ENCODE assay signal across 18 mouse cellular contexts in the genomic region with DNA sequence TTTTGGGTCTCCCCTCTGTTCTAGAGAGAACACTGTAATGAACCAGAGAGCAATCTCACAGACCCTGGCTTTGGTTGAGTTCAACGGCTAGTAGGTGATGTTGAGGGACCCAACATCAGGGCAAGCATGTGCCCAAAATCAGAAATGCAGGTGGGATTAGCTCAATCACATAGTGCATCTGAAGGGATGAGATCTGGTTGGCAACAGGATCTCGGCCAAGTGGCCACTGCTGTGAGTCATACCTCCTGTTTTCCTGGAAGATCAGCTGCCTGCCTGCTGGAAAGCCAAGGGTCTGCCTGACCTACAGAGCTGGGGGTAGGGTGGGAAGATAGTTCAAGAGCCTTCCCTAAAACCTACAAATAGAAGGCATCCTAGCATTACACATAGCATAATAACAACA.
DNase-seq lines count a peak whose midpoint lies in the region.
"Had no signal": no experiment of that assay in that cellular context is flagged by ENCODE, and none has a peak within 500 bp of the region (broad histone marks: within the 10 kb centered on the region; RNA-seq: fewer than 3 reads in every experiment).

No protein-coding gene starts in this region.

- WGBS in embryonic facial prominence, embryonic 10.5 days, result 81% methylated on average over 2 of the region's 2 CpGs

- no peaks in the 10 kb centered on the region for H3K27me3 ChIP-seq in embryonic facial prominence, embryonic 10.5 days (replicated peaks; ENCODE audit: low read depth, poor library complexity, severe bottlenecking)
- H3K27me3 ChIP-seq: embryonic facial prominence, embryonic 12.5 days; forebrain, embryonic 12.5 days had no signal

- H3K36me3 ChIP-seq in embryonic facial prominence, embryonic 10.5 days (replicated peaks), result no peaks in the 10 kb centered on the region
- H3K36me3 ChIP-seq: embryonic facial prominence, embryonic 12.5 days; forebrain, embryonic 10.5 days; forebrain, embryonic 12.5 days had no signal

- DNase-seq in heart, adult 11 months, result peak; percentile 53
- DNase-seq in heart, postnatal 4 days, result no peak
- peak; percentile 20 for DNase-seq in NIH3T3 (ENCODE audit: low read depth)
- DNase-seq in embryonic facial prominence, embryonic 10.5 days (ENCODE audit: low spot score), result no peak
- DNase-seq in layer of hippocampus, adult 9-10 months (ENCODE audit: low spot score), result no peak
- DNase-seq: adrenal gland, adult 2 months; adrenal gland, postnatal 10 days; adrenal gland, postnatal 25 days; cerebellum, adult 11 months; cerebellum, adult 18-20 months; cerebellum, adult 8-10 months; cerebellum, adult 9-11 months; cerebellum, postnatal 14 days; cerebellum, postnatal 36 days; embryo, embryonic 11 days had no signal

- H3K9me3 ChIP-seq in embryonic facial prominence, embryonic 10.5 days, result no peaks in the 10 kb centered on the region
- H3K9me3 ChIP-seq: embryonic facial prominence, embryonic 12.5 days; forebrain, embryonic 10.5 days; forebrain, embryonic 12.5 days had no signal

- H3K4me3 ChIP-seq in embryonic facial prominence, embryonic 10.5 days, result no peak overlapping the region
- H3K4me3 ChIP-seq: embryonic facial prominence, embryonic 12.5 days; forebrain, embryonic 10.5 days; forebrain, embryonic 12.5 days had no signal

- H3K27ac ChIP-seq in embryonic facial prominence, embryonic 10.5 days (replicated peaks), result no peak overlapping the region
- H3K27ac ChIP-seq: embryonic facial prominence, embryonic 12.5 days; forebrain, embryonic 10.5 days; forebrain, embryonic 12.5 days had no signal

- H3K4me1 ChIP-seq in embryonic facial prominence, embryonic 10.5 days, result peaks cover 8% of the 10 kb centered on the region; the same call in 1 of the 2 replicates
- H3K4me1 ChIP-seq: embryonic facial prominence, embryonic 12.5 days had no signal

Comparison
In these comparisons a context has a peak if more than half of its experiments do, and no peak if none do; other contexts are left out.
1. DNase-seq: peak in heart, adult 11 months (single experiment) and NIH3T3 (single experiment); none in heart, postnatal 4 days (single experiment), embryonic facial prominence, embryonic 10.5 days (single experiment) and layer of hippocampus, adult 9-10 months (single experiment).